Mouse (Mus musculus): ENCODE measurements around the gene Ctnnal1.

Gene Ctnnal1

GRCm38 (mm10) chr4:56861551-56861950 is 3.4 kb downstream of the Ctnnal1 start:
- DNase-seq (ENCODE audit: low read depth, low spot score), result no peak

DNA sequence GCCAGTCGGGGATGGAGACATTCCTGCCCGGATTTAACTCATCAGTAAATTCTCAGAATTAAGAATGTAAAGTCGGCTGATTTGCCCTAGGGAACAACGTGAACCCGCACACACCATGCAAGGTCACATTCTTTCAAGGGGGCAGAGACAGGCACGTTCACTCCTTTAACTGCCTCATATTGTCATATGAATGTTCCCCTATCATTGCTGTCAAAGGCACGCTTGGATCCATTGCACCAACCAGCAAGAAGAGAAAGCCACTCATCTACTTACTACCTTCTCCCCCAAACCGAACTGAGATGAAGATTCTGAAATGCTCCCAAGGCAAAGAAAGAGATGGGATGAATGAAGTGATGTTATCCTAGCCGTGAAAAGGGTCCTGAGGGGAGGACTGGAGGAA is 6.3 kb downstream of the Ctnnal1 start:
- DNase-seq (ENCODE audit: low read depth, low spot score), result no peak

DNA sequence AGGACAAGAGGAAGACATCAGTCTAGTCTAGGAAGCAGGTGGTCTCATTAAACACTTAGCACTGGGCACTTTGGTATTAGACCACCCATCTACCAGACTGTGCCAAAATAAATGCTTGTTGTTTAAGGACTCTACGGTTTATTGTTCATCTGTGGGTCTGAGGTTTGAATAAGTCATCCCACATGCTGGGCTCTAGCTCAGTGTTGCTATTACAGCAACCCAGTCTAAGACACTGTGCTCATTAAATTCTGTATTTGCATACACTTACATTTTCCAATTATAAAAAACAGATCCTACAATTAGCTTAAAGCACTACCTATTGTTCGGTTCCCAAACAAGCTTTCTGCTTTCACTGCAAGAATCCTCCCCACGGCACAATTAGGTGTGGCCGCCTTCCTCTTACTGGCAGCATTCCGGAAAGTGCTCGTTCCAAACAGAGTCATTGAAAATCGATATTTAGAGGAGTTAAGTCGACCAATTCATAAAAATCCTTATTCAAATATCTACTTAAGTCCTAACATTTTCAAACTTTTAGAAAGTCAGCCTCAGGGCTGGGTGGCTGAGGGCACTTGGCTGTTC is 8.5 kb downstream of the Ctnnal1 start:
- DNase-seq (ENCODE audit: low read depth, low spot score), result no peak

GRCm38 (mm10) chr4:56855935-56856334 is 9.1 kb downstream of the Ctnnal1 start:
- no peak for DNase-seq (ENCODE audit: low read depth, low spot score)

DNA sequence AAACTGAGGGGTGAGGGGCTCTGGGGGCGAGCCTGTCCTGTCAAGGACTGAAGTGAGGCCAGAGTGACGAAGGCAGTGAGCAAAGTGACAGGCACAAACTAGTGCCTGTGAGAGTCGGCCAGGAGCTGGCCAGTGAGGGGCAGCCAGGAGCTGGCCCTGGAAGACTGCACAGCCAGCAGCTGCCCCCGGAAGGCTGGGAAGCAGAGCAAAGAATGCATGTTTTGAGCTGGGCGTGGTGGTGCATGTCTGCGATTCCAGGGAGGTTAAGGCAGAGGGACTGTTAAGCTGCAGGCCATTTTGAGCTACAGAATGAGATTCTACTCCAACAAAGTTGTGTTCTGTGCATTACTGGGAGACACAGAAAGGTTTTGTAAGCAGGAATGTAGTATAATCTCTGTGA is 14.3 kb downstream of the Ctnnal1 start:
- no peak for DNase-seq (ENCODE audit: low read depth, low spot score)

DNA sequence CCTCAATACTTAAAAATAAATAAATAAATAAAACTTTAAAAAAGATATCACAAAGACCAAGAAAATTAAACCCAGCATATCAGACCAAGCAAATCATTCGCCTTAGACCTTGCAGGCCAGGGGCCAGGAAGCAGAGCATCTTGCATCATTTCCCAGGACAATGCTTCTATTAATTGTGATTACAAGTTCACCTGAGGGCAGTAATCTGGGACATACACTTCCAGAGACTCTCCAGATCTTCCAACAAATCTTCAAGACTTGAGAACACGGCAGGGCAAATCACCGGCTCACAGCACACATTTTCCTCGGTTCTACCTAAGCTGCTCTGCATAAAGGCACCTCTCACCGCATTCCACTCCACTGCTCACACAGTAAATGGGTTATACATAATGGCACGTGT is 16.9 kb downstream of the Ctnnal1 start:
- DNase-seq (ENCODE audit: low read depth, low spot score), result no peak

DNA sequence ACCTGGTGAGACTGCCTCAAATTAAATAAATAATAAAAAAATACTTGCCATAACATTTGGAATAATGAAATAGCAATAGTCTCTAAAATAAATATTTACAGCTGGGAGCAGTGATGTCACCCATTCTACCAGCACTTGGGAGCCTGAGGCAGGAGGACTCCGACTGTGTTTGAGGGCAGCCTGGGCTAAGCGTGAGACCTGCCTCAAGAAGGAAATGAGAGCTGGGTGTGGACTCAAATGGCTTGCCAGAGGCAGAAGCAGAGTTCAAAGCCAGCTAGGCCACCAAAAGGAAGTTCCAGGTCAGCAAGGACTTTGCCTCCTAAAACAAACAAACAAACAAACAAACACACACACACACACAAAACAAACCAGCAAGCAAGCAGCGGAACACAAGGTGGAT is 17.6 kb downstream of the Ctnnal1 start:
- no peak for DNase-seq (ENCODE audit: low read depth, low spot score)

DNA sequence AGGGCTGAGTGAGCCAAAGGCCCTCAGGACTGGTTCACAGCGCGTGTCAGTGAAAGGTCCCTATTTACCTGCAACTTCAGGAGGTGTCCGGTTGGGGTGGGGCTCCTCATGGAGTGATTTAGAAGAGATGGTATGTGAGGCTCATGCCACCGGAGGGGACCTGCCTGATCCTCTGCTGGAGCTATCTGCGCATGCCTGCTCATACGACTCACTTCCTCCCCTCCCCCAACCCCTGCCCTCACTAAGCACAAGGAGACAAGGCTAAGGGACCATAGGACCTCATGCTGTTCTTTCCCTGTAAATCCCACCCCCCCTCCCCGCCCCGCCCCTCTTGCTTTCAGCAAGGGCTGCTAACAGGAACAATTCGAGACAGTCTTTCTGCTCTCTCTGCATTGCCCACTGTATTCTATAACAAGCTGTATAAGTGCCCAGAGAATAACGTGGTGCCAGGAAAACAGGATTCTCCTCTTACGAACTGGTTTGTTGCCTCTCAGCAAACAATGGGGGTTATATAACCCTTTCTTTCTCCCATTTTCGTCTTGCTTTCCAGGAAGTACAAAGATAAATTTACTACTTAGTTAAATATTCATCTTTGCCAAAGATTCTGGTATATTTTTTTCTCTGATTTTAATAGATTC is 19.0 kb downstream of the Ctnnal1 start:
- no peak for DNase-seq (ENCODE audit: low read depth, low spot score)

GRCm38 (mm10) chr4:56844911-56845310 is 20.1 kb downstream of the Ctnnal1 start:
- no peak for DNase-seq (ENCODE audit: low read depth, low spot score)

- DNase-seq (ENCODE audit: low read depth, low spot score), result no peak
These were observed 21.0 kb downstream of the Ctnnal1 start for GRCm38 (mm10) chr4:56843963-56844362.

DNA sequence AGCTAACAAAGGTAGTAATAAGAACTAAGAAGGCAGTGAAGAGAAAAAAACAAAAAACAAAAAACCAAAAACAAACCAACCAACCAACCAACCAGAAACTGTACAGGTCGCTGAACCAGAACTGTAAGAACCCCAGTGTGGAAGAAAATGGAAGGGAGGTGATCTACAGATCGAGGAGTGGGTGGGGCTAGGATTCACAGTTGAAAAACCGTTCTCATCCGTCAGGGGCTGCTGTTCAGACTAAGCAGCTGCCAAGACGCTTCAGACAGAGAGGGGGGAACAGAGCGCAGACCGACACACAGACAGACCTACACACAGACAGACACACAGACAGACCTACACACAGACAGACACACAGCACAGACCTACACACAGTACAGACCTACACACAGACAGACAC is 22.5 kb downstream of the Ctnnal1 start:
- DNase-seq (ENCODE audit: low read depth, low spot score), result no peak

DNA sequence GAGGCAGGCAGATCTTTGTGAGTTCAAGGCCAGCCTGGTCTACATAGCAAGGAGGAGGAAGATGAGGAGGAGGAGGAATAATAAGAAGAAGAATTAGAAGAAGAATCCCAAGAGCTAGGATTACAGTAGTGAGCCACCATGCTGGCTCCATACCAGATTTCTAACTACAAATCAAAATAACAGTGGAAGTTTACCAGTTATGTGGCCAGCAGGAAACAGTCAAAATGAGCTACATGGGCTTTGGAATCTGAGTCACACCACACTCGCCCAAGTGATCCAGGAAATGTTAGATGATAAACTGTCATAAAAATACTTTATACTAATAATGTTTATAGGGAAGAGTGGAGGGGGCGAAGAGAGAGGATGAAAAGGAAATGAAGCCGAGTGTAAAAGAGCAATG is 24.7 kb downstream of the Ctnnal1 start:
- no peak for DNase-seq (ENCODE audit: low read depth, low spot score)

DNA sequence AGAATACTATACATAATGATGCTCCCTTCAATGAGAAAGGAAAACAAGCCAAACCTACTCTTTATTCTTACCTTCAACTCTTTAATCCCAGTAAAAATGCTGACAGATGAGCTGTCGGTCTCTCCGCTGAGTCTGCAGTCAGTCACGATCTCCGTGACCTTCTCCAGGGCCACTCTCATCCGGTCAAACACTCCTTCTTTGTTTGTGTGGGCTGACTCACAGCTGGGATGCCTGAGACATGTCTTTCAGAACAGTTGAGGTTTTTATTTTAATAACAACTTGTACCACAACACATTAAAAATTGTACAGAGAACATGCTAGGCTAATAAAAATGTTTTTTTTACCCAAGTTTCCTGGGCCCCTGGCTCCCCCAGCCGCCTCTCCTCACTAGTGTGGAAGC is 27.3 kb downstream of the Ctnnal1 start:
- DNase-seq (ENCODE audit: low read depth, low spot score), result no peak

DNA sequence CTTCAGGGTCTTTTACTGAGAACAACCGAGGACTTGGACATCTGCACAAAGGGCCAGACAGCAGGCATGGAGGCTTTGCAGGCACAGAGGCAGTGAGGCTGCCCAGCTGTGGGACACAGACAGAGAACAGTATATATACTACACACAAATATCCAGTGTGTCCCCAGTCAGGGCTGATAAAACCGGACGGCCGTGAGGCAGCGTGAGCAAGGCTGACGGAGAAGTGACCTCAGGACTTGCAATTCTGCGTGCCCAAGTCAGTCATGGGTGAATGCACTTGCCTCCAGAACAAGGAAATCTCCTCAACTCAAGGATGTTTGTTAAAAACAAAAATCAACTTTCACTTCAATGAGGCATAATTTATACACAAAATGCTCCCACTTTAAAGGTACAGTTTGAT is 33.0 kb downstream of the Ctnnal1 start:
- DNase-seq (ENCODE audit: low read depth, low spot score), result no peak

DNA sequence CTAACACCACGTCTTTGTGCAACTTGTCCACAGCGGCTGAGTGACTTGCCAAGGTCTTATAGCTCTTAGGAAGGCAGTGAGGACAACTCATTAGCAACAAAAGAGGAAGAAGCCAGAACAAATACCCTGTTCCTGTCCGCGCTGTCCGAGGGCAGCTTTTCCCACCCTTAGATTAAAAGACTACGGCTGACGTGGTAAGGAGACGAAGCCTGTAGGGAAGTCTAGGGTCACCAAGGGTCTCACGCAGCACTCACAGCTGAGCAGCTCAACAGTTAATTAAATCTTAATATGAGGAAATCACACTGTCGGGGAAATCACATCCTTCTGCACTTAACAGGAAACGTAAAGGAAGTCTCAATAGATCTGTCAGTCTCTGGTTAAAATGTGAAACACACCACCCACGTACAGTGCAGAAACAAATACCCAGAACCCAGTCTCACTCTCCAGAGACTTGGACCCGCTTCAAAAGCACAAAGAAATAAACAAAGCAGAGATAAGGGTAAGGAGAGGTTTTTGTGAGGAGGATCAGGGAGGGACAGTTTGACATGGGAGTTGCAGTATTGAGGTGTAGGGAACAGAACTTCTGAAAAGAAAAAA is 33.9 kb downstream of the Ctnnal1 start:
- DNase-seq (ENCODE audit: low read depth, low spot score), result no peak

GRCm38 (mm10) chr4:56829511-56829921 is 35.5 kb downstream of the Ctnnal1 start:
- no peak for DNase-seq (ENCODE audit: low read depth, low spot score)

DNA sequence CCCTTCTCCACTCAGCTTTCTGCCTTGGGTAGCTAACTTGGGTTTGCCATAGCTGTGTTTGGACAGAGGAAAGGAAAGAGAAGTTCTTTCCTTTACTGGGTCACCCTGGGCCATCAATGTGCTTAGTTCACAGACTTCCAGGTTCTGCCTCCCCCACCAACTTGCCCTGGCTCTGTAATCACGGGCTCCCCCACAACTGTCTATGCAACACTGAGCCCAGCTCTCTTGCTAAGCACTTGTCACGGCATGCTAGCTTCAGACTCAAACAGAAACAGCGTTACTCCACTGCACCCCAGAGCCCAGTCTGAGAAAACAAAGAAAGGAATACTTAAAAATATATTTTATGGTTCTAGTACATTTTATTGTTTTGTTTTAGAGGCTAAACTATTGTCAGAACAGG is 36.1 kb downstream of the Ctnnal1 start:
- DNase-seq (ENCODE audit: low read depth, low spot score), result no peak

GRCm38 (mm10) chr4:56824231-56824630 is 40.8 kb downstream of the Ctnnal1 start:
- no peak for DNase-seq (ENCODE audit: low read depth, low spot score)

DNA sequence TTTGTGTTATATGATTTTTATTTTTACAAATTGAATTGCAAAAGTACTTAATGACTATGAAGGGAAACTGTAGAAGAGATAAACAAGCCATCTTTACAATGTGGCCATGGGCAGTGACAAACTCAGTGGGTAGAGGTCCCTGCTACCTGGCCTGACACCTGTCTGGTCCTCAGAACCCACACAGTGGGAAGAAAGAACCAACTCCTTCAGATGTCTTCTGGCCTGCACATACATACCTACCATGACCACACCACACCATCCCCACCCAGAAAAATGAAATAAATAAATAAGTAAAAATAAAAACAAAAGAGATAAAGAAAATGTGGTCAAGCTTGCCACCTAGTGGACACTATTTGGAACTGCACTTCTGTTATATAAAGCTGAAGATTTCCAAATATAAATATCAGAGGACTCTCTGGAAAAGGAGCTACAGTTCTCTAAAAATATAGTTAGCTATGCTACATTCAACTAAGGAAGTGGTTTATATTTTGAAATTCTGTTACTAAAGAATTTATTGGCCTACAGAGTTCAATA is 44.9 kb downstream of the Ctnnal1 start:
- peak; percentile 25 for DNase-seq (ENCODE audit: low read depth, low spot score)

DNA sequence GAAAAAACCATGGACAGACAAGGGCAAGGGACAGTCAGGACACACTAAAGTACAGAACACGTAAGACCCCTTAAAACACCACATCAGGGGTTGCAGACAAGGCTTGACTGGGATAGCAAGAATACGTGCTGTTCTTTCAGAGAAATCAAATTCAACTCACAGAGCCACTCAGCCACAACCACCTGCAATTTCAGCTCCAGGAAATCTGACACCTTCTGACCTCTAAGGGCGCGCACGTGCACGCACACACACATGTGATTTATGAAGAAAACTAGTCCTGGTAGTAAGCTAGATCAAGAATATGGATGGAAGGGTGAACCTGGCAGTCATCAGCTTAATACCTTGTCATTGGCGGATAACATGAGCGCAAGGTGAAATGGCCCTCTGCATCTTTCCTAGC is 49.9 kb downstream of the Ctnnal1 start:
- DNase-seq (ENCODE audit: low read depth, low spot score), result peak; percentile 25

DNA sequence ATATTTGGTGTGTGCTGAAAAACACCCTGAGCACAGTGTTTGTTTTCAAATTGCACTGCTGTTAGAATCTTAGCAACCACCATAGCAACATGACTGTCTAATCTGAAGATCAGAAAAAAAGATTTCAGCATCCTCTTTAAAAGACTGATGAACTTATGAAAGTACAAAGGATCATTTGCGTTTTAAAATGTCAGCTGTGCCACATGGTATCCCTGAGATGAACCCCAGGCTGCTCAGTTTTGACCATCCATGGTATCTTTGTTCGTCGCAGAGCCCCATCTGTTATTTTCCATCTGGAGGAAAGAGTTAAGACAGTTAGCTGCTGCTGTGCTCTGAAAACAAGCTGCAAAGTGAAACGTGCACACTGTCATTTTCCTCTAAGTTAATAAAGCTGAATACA is 52.9 kb downstream of the Ctnnal1 start:
- no peak for DNase-seq (ENCODE audit: low read depth, low spot score)

DNA sequence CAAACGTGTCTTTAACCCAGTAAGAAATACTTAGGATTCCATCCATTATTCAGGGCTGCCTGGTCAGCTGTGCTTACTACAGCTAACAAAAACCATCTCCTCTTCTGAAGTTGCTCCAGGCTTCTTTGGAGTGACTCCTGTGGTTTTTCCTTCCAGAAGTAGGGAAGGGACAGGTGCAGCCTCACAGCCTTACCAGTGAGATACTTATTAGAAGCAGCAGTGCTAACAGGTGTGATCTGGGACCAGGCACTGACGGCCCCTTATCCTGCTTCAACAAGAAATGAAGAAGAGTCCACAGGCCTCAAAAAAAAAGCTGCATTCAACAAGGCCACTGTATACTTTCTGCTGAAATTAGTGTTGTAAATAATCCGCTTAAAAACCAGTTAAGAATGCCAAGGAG is 53.3 kb downstream of the Ctnnal1 start:
- DNase-seq (ENCODE audit: low read depth, low spot score), result no peak

GRCm38 (mm10) chr4:56809050-56809449 is 55.9 kb downstream of the Ctnnal1 start:
- no peak for DNase-seq (ENCODE audit: low read depth, low spot score)
